27 mouse cellular contexts compared by ENCODE assay signal in genomic region chr8:34294721-34295120, GRCm38 (mm10).
"Had no signal": no experiment of that assay in that cellular context is flagged by ENCODE, and none has a peak within 500 bp of the region (broad histone marks: within the 10 kb centered on the region; RNA-seq: fewer than 3 reads in every experiment).

No protein-coding gene starts in this region.

- H3K36me3 ChIP-seq: heart, embryonic 13.5 days; heart, embryonic 15.5 days; hindbrain, embryonic 15.5 days; kidney, embryonic 15.5 days; limb, embryonic 10.5 days; limb, embryonic 12.5 days; liver, embryonic 13.5 days; liver, embryonic 15.5 days had no signal

- H3K27me3 ChIP-seq: heart, embryonic 13.5 days; heart, embryonic 15.5 days; hindbrain, embryonic 13.5 days; hindbrain, embryonic 15.5 days; kidney, embryonic 15.5 days; limb, embryonic 12.5 days; liver, embryonic 13.5 days; liver, embryonic 15.5 days had no signal

- ATAC-seq: hindbrain, postnatal 0 days; intestine, embryonic 16.5 days had no signal

- H3K4me1 ChIP-seq: heart, embryonic 13.5 days; heart, embryonic 15.5 days; hindbrain, embryonic 13.5 days; hindbrain, embryonic 15.5 days; kidney, embryonic 15.5 days; limb, embryonic 10.5 days; limb, embryonic 12.5 days; liver, embryonic 13.5 days; liver, embryonic 15.5 days had no signal

- H3K4me3 ChIP-seq: heart, adult 2 months; heart, embryonic 13.5 days; heart, embryonic 15.5 days; hindbrain, embryonic 13.5 days; hindbrain, embryonic 15.5 days; kidney, embryonic 15.5 days; limb, embryonic 10.5 days; limb, embryonic 12.5 days; liver, embryonic 13.5 days; liver, embryonic 15.5 days had no signal

- H3K9me3 ChIP-seq: heart, embryonic 15.5 days; hindbrain, embryonic 15.5 days; kidney, embryonic 15.5 days; limb, embryonic 10.5 days; liver, embryonic 15.5 days had no signal

- DNase-seq: gastrocnemius, postnatal 14 days; gastrocnemius, postnatal 36 days; heart, adult 2 months; heart, postnatal 14 days; heart, postnatal 36 days; kidney, adult 11 months; kidney, adult 2 months; kidney, adult 9 months; kidney, postnatal 14 days; kidney, postnatal 36 days; layer of hippocampus, adult 9-11 months; layer of hippocampus, postnatal 36 days; liver; liver, embryonic 13.5 days had no signal

- H3K9ac ChIP-seq: heart, embryonic 13.5 days; heart, embryonic 15.5 days; hindbrain, embryonic 13.5 days; hindbrain, embryonic 15.5 days; kidney, embryonic 15.5 days; limb, embryonic 12.5 days; liver, embryonic 13.5 days; liver, embryonic 15.5 days had no signal

- H3K4me2 ChIP-seq: heart, embryonic 11.5 days; heart, embryonic 13.5 days; heart, embryonic 15.5 days; hindbrain, embryonic 13.5 days; hindbrain, embryonic 15.5 days; kidney, embryonic 15.5 days; limb, embryonic 12.5 days; liver, embryonic 11.5 days; liver, embryonic 13.5 days; liver, embryonic 15.5 days had no signal

- H3K27ac ChIP-seq: heart, adult 2 months; heart, embryonic 13.5 days; heart, embryonic 15.5 days; hindbrain, embryonic 13.5 days; hindbrain, embryonic 15.5 days; hindbrain, postnatal 0 days; kidney, embryonic 15.5 days; kidney, postnatal 0 days; limb, embryonic 10.5 days; limb, embryonic 12.5 days; liver, embryonic 13.5 days; liver, embryonic 15.5 days had no signal
